Mouse (Mus musculus) erythroblast, embryonic 14.5 days (primary cell): Measurements from ENCODE around the gene Ccr4. TPM values are rescaled to one million over a fixed set of nuclear protein-coding genes. Genes with fewer than 3 reads are reported as not detected.

ENCODE experiments used
- H3K27me3 ChIP-seq: 2 replicates; pipeline ENCODE4 v1.6.1; 2012; ENCODE audit warnings: inconsistent platforms; ENCODE audit not compliant: control insufficient read depth
- H3K36me3 ChIP-seq: 2 replicates; pipeline ENCODE4 v1.6.1; 2012; ENCODE audit warnings: mild to moderate bottlenecking, inconsistent platforms; ENCODE audit not compliant: control insufficient read depth
- H3K4me1 ChIP-seq: 2 replicates; pipeline ENCODE4 v1.6.1; 2012; ENCODE audit warnings: inconsistent platforms; ENCODE audit not compliant: control insufficient read depth
- H3K4me3 ChIP-seq: replicated peaks from 2 replicates; pipeline ENCODE3; 2012; ENCODE audit warnings: moderate library complexity, mild to moderate bottlenecking, inconsistent platforms
- H3K9me3 ChIP-seq: 2 replicates; pipeline ENCODE4 v1.6.1; 2012; ENCODE audit warnings: low read length, inconsistent platforms, mixed read lengths; ENCODE audit not compliant: control insufficient read depth
- GATA1 ChIP-seq: IDR thresholded peaks from 2 replicates; pipeline ENCODE4 v1.6.1; 2012; ENCODE audit warnings: low read length, inconsistent platforms, mixed read lengths
- TAL1 ChIP-seq: IDR thresholded peaks from 3 replicates; pipeline ENCODE4 v1.6.1; 2012; ENCODE audit warnings: low read length, inconsistent platforms, mixed read lengths
- polyA plus RNA-seq: library from polyadenylated mRNA; stranded (reverse); fragments of >175 nt; gene quantifications from 2 replicates; pipeline ENCODE4 v1.2.3, GENCODE M21; 2012

Ccr4 gene
- polyA plus RNA-seq, 1 experiment = not detected

DNA sequence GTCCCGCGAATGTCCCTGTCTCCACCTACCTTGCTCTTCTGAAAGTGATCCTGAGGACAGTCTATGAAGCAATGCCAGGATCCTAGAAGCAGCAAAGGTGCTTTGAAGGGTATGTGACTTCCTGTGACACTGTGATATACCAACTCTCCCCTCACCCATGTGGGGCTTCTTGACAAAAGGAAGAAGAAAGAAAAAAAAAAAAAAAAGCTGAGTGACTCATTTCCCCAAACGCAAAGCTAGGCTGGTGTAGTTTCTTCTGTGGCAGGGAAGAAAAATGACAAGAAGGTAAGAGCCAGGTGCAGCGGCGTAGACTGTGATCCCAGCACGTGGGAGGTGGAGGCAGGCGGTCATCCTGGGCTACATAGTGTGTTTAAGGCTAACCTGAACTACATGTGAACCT is 8.2 kb downstream of the Ccr4 start:
- Histone ChIP-seq H3K27me3 (no peaks in the 10 kb centered on the region), H3K9me3 (no peaks in the 10 kb centered on the region), H3K36me3 (no peaks in the 10 kb centered on the region), H3K4me1 (peaks cover 2% of the 10 kb centered on the region; the same call in 1 of the 2 replicates), H3K4me3 (no peak overlapping the region)
- TF ChIP-seq TAL1 (no peak), GATA1 (no peak)

DNA sequence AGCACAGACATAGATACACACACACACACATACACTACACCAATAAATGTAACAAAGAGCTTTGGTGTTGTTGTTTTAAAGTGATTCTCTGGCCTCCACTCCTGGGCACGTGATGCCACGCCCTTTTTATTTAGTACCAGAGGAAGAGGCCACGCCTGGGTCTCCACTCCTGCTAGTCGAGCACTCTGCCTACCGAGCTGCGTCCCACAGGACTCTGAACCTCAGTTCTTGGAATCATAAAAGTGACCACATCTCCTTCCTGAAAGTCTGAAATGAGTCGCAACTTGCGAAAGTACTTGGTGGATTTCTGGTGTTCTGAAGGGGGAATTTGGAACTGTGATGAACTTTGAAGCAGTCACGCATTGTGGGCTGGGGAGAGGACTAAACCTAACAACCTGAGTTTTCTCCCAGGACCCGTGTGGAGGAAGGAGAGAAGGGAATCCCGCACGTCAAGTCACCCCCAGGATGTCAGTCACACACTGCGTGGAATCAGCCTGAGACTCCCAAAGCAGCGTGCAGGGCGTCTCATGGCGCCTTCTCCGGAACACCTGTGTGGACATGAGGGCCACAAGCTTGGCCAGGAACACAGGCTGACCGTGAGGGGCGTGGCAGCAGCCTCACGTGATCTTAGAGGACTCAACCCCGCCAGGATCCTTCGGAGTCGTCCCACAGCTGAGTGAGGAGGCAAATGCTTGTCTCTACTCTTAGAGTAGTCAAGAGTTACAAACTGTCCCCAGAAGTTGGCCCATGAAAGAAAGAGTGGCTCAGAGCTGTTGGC is 17.0 kb downstream of the Ccr4 start:
- Histone ChIP-seq H3K9me3 (no peaks in the 10 kb centered on the region), H3K36me3 (no peaks in the 10 kb centered on the region), H3K27me3 (no peaks in the 10 kb centered on the region), H3K4me3 (no peak overlapping the region), H3K4me1 (no peaks in the 10 kb centered on the region)
- TF ChIP-seq TAL1 (no peak), GATA1 (no peak)

- H3K9me3 ChIP-seq = no peaks in the 10 kb centered on the region
- H3K36me3 ChIP-seq = no peaks in the 10 kb centered on the region
- no peak for TF ChIP-seq GATA1
- no peak for TF ChIP-seq TAL1
- no peaks in the 10 kb centered on the region for H3K4me1 ChIP-seq
- H3K4me3 ChIP-seq = no peak overlapping the region
- no peaks in the 10 kb centered on the region for H3K27me3 ChIP-seq
These were observed 17.9 kb downstream of the Ccr4 start for GRCm38 (mm10) chr9:114486808-114487207.

- H3K4me1 ChIP-seq = no peaks in the 10 kb centered on the region
- no peaks in the 10 kb centered on the region for H3K27me3 ChIP-seq
- H3K9me3 ChIP-seq = no peaks in the 10 kb centered on the region
- H3K36me3 ChIP-seq = no peaks in the 10 kb centered on the region
- no peak for TF ChIP-seq TAL1
- no peak for TF ChIP-seq GATA1
- no peak overlapping the region for H3K4me3 ChIP-seq
These were observed 19.9 kb downstream of the Ccr4 start for GRCm38 (mm10) chr9:114484771-114485170.

DNA sequence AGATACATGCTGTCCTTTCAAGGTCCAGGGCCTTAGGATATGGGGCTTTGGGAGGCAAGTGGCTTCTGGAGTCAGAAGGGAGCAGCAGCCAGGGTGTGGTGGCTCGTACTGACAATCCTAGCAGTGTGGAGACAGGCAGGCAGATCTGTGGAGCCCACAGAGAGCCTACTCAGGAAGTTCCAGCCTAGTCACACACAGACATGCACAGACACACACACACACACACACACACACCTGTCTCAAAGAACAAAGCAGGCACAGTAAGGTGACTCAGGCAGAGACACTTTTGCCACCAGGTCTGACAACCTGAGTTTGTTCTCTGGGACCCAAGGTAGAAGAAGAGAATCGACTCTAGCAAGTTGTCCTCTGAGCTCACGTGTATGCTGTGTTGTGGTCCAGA is 23.8 kb downstream of the Ccr4 start:
- Histone ChIP-seq H3K9me3 (no peaks in the 10 kb centered on the region), H3K4me3 (no peak overlapping the region), H3K36me3 (no peaks in the 10 kb centered on the region), H3K27me3 (no peaks in the 10 kb centered on the region), H3K4me1 (no peaks in the 10 kb centered on the region)
- TF ChIP-seq GATA1 (no peak), TAL1 (no peak)

- Histone ChIP-seq H3K36me3 (no peaks in the 10 kb centered on the region), H3K4me3 (no peak overlapping the region), H3K9me3 (no peaks in the 10 kb centered on the region), H3K4me1 (no peaks in the 10 kb centered on the region), H3K27me3 (no peaks in the 10 kb centered on the region)
- TF ChIP-seq TAL1 = no peak
- no peak for TF ChIP-seq GATA1
These were observed 27.7 kb downstream of the Ccr4 start for GRCm38 (mm10) chr9:114477019-114477418.

- Histone ChIP-seq H3K4me3 (no peak overlapping the region), H3K27me3 (no peaks in the 10 kb centered on the region), H3K36me3 (no peaks in the 10 kb centered on the region), H3K9me3 (no peaks in the 10 kb centered on the region), H3K4me1 (peaks cover 19% of the 10 kb centered on the region)
- TF ChIP-seq GATA1 = no peak
- no peak for TF ChIP-seq TAL1
These were observed 32.8 kb downstream of the Ccr4 start for GRCm38 (mm10) chr9:114471892-114472291.

DNA sequence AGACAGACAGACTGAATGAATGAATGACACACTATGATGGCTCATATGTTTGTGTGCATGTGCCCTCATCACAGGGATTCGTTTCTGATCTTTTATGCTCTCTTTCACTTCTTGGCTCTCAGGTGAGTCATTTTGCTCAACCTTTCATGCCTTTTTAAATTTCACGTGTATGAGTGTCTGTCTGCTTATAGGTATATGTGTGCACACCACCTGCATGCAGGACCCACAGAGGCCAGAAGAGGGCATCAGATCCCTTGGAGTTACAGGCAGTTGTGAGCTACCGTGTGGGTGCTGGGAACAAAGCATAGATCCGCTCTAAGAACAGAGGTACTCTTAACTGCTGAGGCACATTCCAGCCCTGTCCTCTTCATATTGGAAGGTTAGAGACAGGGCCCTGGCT is 36.0 kb downstream of the Ccr4 start:
- no peaks in the 10 kb centered on the region for H3K27me3 ChIP-seq
- no peaks in the 10 kb centered on the region for H3K9me3 ChIP-seq
- peaks cover 2% of the 10 kb centered on the region; the same call in 1 of the 2 replicates for H3K36me3 ChIP-seq
- peaks cover 28% of the 10 kb centered on the region for H3K4me1 ChIP-seq
- H3K4me3 ChIP-seq = no peak overlapping the region
- TF ChIP-seq GATA1 (no peak), TAL1 (no peak)

DNA sequence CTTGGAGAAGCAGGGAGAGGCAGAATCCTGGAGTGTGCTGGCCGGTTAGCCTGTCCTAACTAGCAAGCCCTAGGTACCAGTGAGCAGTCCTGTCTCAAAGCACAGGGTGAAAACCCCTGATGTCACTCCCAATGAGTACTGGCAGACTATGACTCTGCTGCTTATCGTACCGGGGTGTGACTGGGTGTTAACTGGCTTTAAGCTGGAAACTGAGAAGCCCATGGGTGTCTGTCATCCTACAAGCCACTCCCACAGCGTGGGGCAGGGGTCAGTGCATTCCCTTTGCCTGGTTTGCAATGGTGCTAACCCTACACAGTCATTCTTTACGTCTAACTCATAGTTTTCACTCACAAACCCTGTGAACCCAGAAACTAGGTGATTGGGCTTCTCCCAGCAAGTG is 36.5 kb downstream of the Ccr4 start:
- H3K9me3 ChIP-seq = no peaks in the 10 kb centered on the region
- no peak for TF ChIP-seq TAL1
- no peak for TF ChIP-seq GATA1
- H3K4me1 ChIP-seq = peaks cover 28% of the 10 kb centered on the region
- H3K27me3 ChIP-seq = no peaks in the 10 kb centered on the region
- peaks cover 2% of the 10 kb centered on the region; the same call in 1 of the 2 replicates for H3K36me3 ChIP-seq
- H3K4me3 ChIP-seq = no peak overlapping the region

- no peaks in the 10 kb centered on the region for H3K27me3 ChIP-seq
- peaks cover 28% of the 10 kb centered on the region for H3K4me1 ChIP-seq
- no peak overlapping the region for H3K4me3 ChIP-seq
- H3K36me3 ChIP-seq = peaks cover 2% of the 10 kb centered on the region; the same call in 1 of the 2 replicates
- no peak for TF ChIP-seq TAL1
- TF ChIP-seq GATA1 = no peak
- H3K9me3 ChIP-seq = no peaks in the 10 kb centered on the region
These were observed 37.8 kb downstream of the Ccr4 start for GRCm38 (mm10) chr9:114466871-114467270.
